Mouse (Mus musculus): ENCODE results near the gene Csrp1. TPM values are rescaled to one million over a fixed set of nuclear protein-coding genes. Genes with fewer than 3 reads are reported as not detected.

Gene Csrp1
- polyA plus RNA-seq, 1 experiment = 147 TPM

DNA sequence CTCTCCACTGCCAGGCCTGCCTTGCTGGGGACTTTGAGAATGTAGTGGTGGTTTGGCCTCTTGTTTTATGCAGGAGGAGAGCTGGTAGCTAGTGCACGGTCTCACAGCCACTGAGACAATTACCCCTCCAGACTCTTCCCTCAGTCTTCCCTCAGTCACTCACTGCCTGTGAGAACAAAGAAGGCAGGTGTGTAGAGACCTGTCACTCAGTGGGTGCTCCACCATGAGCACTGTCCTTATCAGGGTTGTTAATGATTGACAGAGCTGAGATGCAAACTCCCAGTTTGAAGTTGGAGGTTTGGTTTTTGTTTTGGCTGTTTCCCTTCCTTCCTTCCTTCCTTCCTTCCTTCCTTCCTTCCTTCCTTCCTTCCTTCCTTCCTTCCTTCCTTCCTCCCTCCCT, 3.2 kb downstream of the Csrp1 start:
- no peak for TF ChIP-seq CTCF (IDR thresholded peaks at IDR 0.05; ENCODE audit: extremely low read depth, insufficient read length, insufficient replicate concordance, low read depth, low read length)
- TF ChIP-seq POLR2A (IDR thresholded peaks at IDR 0.05; ENCODE audit: low read depth, low read length) = no peak
- Histone ChIP-seq H3K27ac (ENCODE audit: insufficient read depth, low read depth, low read length) (no peak overlapping the region), H3K4me3 (ENCODE audit: low read depth, low read length) (no peak overlapping the region), H3K36me3 (ENCODE audit: control insufficient read depth, insufficient read depth, low read length) (no peaks in the 10 kb centered on the region), H3K27me3 (ENCODE audit: control insufficient read depth, insufficient read depth, low read length) (no peaks in the 10 kb centered on the region), H3K4me1 (ENCODE audit: control insufficient read depth, insufficient read depth, insufficient read length, low read length) (no peaks in the 10 kb centered on the region; the same call in 1 of the 2 replicates)
- WGBS = 18% methylated on average over 1 of the region's 1 CpGs

GRCm38 (mm10) chr1:135724134-135724533, 4.3 kb downstream of the Csrp1 start:
- WGBS = 63% methylated on average over 4 of the region's 4 CpGs

GRCm38 (mm10) chr1:135725324-135725723, 5.5 kb downstream of the Csrp1 start:
- Histone ChIP-seq H3K36me3 (ENCODE audit: control insufficient read depth, insufficient read depth, low read length) (no peaks in the 10 kb centered on the region), H3K27ac (ENCODE audit: insufficient read depth, low read depth, low read length) (0 out of 2 replicates have a peak overlapping the region, but pooled peaks have one; percentile 24), H3K27me3 (ENCODE audit: control insufficient read depth, insufficient read depth, low read length) (no peaks in the 10 kb centered on the region), H3K4me1 (ENCODE audit: control insufficient read depth, insufficient read depth, insufficient read length, low read length) (no peaks in the 10 kb centered on the region; the same call in none of the 2 replicates), H3K4me3 (ENCODE audit: low read depth, low read length) (no peak overlapping the region)
- TF ChIP-seq CTCF (IDR thresholded peaks at IDR 0.05; ENCODE audit: extremely low read depth, insufficient read length, insufficient replicate concordance, low read depth, low read length) (no peak), POLR2A (IDR thresholded peaks at IDR 0.05; ENCODE audit: low read depth, low read length) (no peak)
- WGBS = 80% methylated on average over 6 of the region's 6 CpGs

More at GRCm38 (mm10) chr1:135724134-135724533, 4.3 kb downstream of the Csrp1 start:
- TF ChIP-seq POLR2A (IDR thresholded peaks at IDR 0.05; ENCODE audit: low read depth, low read length) = no peak
- no peak for TF ChIP-seq CTCF (IDR thresholded peaks at IDR 0.05; ENCODE audit: extremely low read depth, insufficient read length, insufficient replicate concordance, low read depth, low read length)
- Histone ChIP-seq H3K27me3 (ENCODE audit: control insufficient read depth, insufficient read depth, low read length) (no peaks in the 10 kb centered on the region), H3K4me1 (ENCODE audit: control insufficient read depth, insufficient read depth, insufficient read length, low read length) (no peaks in the 10 kb centered on the region; the same call in none of the 2 replicates), H3K27ac (ENCODE audit: insufficient read depth, low read depth, low read length) (no peak overlapping the region), H3K4me3 (ENCODE audit: low read depth, low read length) (no peak overlapping the region), H3K36me3 (ENCODE audit: control insufficient read depth, insufficient read depth, low read length) (no peaks in the 10 kb centered on the region)

- Histone ChIP-seq H3K27ac (ENCODE audit: insufficient read depth, low read depth, low read length) (peak overlapping the region; percentile 24; the same call in 1 of the 2 replicates), H3K27me3 (ENCODE audit: control insufficient read depth, insufficient read depth, low read length) (no peaks in the 10 kb centered on the region), H3K4me3 (ENCODE audit: low read depth, low read length) (no peak overlapping the region), H3K36me3 (ENCODE audit: control insufficient read depth, insufficient read depth, low read length) (no peaks in the 10 kb centered on the region), H3K4me1 (ENCODE audit: control insufficient read depth, insufficient read depth, insufficient read length, low read length) (no peaks in the 10 kb centered on the region; the same call in none of the 2 replicates)
- WGBS = 16% methylated on average over 7 of the region's 7 CpGs
- TF ChIP-seq POLR2A (IDR thresholded peaks at IDR 0.05; ENCODE audit: low read depth, low read length) (no peak), CTCF (IDR thresholded peaks at IDR 0.05; ENCODE audit: extremely low read depth, insufficient read length, insufficient replicate concordance, low read depth, low read length) (no peak)
Measured at GRCm38 (mm10) chr1:135725936-135726335, 6.1 kb downstream of the Csrp1 start.

- peak overlapping the region; percentile 91 for H3K27ac ChIP-seq (ENCODE audit: insufficient read depth, low read depth, low read length)
- WGBS = 2% methylated on average over 35 of the region's 35 CpGs
- peak overlapping the region; percentile 97 for H3K4me3 ChIP-seq (ENCODE audit: low read depth, low read length)
- no peaks in the 10 kb centered on the region for H3K27me3 ChIP-seq (ENCODE audit: control insufficient read depth, insufficient read depth, low read length)
- TF ChIP-seq POLR2A (IDR thresholded peaks at IDR 0.05; ENCODE audit: low read depth, low read length) (peak; percentile 84; the same call in 1 of the 2 replicates), CTCF (IDR thresholded peaks at IDR 0.05; ENCODE audit: extremely low read depth, insufficient read length, insufficient replicate concordance, low read depth, low read length) (no peak)
- no peaks in the 10 kb centered on the region for H3K36me3 ChIP-seq (ENCODE audit: control insufficient read depth, insufficient read depth, low read length)
- no peaks in the 10 kb centered on the region; the same call in none of the 2 replicates for H3K4me1 ChIP-seq (ENCODE audit: control insufficient read depth, insufficient read depth, insufficient read length, low read length)
Measured at GRCm38 (mm10) chr1:135728631-135729366, 8.9 kb downstream of the Csrp1 start.

GRCm38 (mm10) chr1:135729367-135729713, 9.5 kb downstream of the Csrp1 start:
- H3K4me3 ChIP-seq (ENCODE audit: low read depth, low read length) = peak overlapping the region; percentile 97
- no peaks in the 10 kb centered on the region for H3K27me3 ChIP-seq (ENCODE audit: control insufficient read depth, insufficient read depth, low read length)
- under 1% methylated on average over 11 of the region's 11 CpGs for WGBS
- TF ChIP-seq POLR2A (IDR thresholded peaks at IDR 0.05; ENCODE audit: low read depth, low read length) (no peak), CTCF (IDR thresholded peaks at IDR 0.05; ENCODE audit: extremely low read depth, insufficient read length, insufficient replicate concordance, low read depth, low read length) (no peak)
- peak overlapping the region; percentile 91 for H3K27ac ChIP-seq (ENCODE audit: insufficient read depth, low read depth, low read length)
- no peaks in the 10 kb centered on the region; the same call in none of the 2 replicates for H3K4me1 ChIP-seq (ENCODE audit: control insufficient read depth, insufficient read depth, insufficient read length, low read length)
- no peaks in the 10 kb centered on the region for H3K36me3 ChIP-seq (ENCODE audit: control insufficient read depth, insufficient read depth, low read length)

GRCm38 (mm10) chr1:135729821-135730220, 10.0 kb downstream of the Csrp1 start:
- peak overlapping the region; percentile 91 for H3K27ac ChIP-seq (ENCODE audit: insufficient read depth, low read depth, low read length)
- no peaks in the 10 kb centered on the region; the same call in none of the 2 replicates for H3K4me1 ChIP-seq (ENCODE audit: control insufficient read depth, insufficient read depth, insufficient read length, low read length)
- TF ChIP-seq CTCF (IDR thresholded peaks at IDR 0.05; ENCODE audit: extremely low read depth, insufficient read length, insufficient replicate concordance, low read depth, low read length) (no peak), POLR2A (IDR thresholded peaks at IDR 0.05; ENCODE audit: low read depth, low read length) (no peak)
- 35% methylated on average over 4 of the region's 4 CpGs for WGBS
- H3K36me3 ChIP-seq (ENCODE audit: control insufficient read depth, insufficient read depth, low read length) = no peaks in the 10 kb centered on the region
- no peaks in the 10 kb centered on the region for H3K27me3 ChIP-seq (ENCODE audit: control insufficient read depth, insufficient read depth, low read length)
- H3K4me3 ChIP-seq (ENCODE audit: low read depth, low read length) = peak overlapping the region; percentile 97
